Mouse (Mus musculus) layer of hippocampus, adult 9-10 months (tissue): ENCODE results near the gene Prr12.
A peak's percentile ranks its signal among the peaks of the same experiment; 100 is the strongest.
"Not testable (repeated sequence)": the region's sequence is repeated elsewhere in the genome, so short reads cannot be mapped to it uniquely, and the experiment has no call there.

Source experiments
- DNase-seq: peaks from one replicate; pipeline ENCODE4 v3.0.0; 2022; ENCODE audit warnings: low spot score

Prr12 gene

DNA sequence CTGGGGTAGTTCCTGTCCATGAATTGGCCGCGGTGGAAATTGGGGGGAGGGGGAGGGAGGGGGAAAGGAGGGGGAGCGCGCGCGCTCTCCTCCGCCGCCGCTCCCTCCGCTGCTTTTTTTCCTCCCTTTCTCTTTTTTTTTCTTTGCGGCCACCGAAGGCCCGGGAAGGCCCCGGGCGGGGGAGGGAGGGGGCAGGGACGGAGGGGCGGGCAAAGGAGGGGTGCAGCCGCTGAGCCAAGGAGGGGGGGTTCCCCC is at the start of gene Prr12:
Prr12 (minus strand) TSS at position 20 of the 255 bp plus-strand sequence.
- no peak for DNase-seq

DNA sequence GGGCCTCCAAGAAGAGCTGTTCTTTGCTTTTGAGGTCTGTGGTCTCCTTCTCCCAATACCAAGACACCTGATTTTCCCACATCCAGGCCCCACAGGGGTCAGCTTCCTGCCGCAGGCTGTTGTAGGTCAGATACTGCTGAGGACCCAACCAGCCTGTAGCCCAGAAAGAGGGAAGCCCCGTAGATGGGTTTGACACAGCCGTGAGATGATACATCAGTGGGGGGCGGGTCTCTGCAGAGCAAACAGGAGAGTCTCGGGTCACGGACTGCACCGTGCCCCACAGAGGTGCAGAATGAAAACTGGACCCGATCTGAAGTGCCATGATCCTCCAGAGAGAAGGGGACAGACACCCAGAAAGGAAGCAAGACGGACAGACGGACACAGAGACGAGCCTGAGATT is 49.8 kb upstream of the Prr12 start:
- DNase-seq: no peak

DNA sequence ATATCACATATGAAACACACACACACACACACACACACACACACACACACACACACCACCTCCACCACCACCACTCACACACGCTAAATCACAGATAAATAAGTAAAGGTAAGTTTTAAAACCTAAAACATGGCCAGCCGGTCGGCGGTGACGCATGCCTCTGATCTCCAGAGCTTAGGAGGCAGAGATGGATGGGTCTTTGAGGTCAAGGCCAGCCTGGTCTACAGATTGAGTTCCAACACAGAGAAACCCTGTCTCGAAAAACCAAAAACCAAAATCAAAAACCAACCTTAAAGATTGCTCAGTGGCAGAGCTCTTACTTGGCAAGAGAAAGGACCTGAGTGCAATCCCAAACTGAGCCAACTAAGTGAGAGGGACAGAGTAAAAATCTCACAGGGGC is 47.4 kb upstream of the Prr12 start:
- no peak for DNase-seq

DNA sequence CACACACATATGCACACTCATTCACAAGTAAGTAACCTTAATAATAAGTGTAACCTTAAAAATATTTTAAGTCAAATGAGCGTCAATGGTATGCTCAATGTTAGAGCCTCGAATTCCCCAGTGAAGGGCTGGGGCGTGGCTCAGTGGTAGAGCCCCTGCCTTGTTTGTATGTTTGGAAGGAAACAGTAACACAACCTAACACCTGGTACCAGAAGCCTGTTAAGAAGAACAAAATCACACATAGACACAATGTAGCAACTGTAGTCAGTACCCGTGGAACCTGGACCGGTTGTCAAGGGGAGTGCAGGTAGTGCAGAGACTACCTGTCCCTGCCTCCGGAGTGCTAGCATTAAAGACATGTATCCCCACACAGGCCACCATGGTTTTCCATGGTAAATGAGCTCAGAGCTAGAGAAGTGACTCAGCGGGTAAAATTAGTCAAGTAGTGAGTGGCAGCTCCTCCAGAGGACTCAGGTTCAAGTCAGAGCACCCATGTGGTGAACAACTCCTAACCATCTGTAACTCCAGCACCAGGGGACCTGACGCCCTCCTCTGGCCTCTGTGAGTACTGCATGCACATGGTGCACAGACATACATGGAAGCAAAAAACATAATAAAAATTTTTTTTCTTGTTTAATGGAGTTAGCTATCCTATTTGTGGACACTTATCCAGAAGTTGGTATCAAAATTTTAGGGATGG is 46.0 kb upstream of the Prr12 start:
- DNase-seq: no peak

DNA sequence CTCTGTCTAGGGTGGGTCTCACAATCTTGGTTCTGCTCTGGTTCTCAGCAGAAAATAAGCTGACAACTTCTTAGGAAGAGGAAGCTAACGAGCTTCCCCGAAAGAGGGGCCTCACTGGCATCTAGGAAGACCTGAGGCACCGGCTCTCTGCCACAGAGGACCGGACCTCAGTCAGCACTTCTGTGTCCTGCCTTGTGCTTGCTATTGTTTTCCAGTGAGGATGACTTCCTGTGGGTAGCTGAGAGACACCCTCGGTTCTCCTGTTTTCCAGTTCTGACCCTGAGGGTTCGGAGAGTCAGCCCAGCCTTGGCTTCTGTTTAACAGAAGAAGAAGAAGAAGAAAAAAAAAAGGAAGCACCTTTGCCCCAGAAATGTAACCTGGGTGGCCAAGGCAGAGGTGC is 44.8 kb upstream of the Prr12 start:
- DNase-seq: no peak

DNA sequence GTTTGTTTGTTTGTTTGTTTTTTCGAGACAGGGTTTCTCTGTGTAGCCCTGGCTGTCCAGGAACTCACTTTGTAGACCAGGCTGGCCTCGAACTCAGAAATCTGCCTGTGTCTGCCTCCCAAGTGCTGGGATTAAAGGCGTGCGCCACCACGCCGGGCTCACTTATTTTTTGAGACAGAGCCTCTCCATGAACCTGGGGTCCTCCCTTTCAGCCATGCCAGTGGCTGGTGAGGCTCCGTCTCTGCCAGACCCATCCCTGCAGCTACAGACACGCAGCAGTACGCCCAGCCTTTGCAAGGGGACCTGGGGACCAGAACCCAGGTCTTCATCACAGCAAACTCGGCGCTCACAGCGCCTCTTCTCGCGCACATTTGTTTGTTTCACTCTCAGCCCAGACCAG is 43.3 kb upstream of the Prr12 start:
- DNase-seq: not testable (repeated sequence)

DNA sequence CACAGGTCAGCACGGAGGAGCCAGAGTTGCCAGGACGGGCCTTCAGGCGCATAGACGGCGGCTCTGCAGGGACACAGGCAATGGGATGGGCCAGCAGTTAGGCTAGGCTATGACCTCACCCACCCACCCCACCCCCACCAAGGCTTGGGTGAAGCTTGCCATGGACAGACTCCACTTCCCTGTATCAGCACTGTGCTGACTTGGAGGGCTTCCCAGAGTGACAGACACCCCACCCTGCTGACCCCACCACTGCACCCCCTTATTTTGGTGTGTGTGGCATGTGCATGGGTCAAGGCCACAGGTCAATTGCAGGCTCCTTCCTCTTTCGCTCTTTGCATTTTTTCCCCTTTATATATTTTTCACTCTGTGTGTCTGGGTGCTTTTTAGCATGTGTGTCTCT is 42.7 kb upstream of the Prr12 start:
- DNase-seq: no peak

DNA sequence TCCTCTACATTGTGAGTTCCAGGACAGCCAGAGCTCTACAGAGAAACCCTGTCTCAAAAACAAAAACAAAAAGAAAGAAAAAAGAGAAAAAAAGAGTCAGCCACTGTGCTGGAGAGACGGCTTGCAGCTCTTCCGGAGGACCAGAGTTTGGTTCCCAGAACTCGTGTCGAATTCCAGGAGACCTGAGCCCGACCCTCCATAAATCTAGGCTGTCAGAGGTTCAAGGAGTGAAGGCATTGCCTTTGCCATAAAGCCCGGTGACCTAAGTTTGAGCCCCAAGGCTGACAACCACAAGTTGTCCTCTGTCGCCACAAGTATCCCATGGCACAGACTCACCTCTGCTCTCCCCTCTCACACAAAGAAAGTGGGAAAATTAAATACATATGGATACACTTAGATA is 41.4 kb upstream of the Prr12 start:
- DNase-seq: no peak

DNA sequence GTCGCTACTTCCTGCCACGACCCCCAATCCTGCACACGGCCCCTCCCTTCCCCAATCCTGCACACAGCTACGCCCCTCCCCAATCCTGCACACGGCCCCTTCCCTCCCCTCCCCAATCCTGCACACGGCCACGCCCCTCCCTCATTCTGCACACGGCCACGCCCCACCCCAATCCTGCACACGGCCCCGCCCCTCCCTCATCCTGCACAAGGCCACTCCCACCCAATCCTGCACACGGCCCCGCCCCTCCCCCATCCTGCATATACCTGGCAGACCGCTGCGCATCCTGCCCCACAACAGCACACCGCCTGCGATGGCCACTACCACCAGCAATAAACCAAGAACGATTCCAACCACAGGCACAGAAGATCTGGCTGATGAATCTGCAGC is 40.8 kb upstream of the Prr12 start:
- DNase-seq: no peak

DNA sequence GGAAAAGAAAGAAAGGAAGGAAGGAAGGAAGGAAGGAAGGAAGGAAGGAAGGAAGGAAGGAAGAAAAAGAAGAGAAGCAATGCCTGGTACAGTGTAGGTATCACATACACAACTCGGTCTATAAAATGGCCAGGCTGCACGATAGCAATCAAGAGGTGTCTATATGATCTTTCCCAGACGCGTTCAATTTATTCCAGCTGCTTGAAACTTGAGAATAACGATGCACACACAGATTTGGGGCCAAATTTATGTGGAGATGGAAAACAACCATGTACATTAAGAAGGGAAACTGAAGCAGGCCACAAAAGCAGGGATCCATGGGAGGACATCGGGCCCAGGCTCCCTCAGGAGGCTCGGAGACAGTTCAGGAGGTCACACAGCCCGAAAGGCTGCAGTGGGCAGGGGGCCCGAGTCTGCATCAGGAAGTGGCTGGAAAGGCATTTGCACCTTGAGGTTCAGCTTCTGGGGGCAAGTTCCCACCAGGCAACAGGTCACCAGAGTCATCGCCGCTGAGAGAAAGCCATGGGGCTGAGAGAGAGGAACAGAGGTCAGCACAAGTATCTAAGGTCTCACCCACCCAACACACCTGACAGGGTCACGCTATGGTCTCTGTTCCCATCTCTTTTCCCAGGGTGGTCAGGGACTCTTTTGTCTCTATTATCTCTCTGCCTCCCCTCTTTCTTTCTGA is 40.3 kb upstream of the Prr12 start:
- DNase-seq: no peak

DNA sequence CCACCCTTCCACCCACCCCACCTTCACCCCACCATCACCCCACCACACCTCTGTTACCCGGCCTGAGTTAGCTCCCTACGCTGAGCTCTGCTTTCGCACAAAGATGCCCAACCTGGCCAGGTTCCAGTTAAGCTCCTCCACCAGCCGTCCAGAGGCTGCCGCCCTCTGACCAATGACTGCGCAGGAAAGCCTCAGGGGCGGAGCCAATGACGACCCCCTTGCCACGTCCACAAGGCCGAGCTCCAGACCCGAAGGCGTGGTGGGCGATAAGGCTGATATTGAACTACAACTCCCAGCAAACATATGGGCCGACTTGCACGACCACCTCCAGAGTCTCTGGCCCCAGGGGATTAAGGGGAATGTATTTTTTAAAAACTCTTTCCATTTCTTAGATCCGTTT is 39.4 kb upstream of the Prr12 start, which contains the start of gene Rcn3:
Rcn3 (minus strand) TSS at position 174 of the 400 bp plus-strand sequence.
- DNase-seq: no peak

DNA sequence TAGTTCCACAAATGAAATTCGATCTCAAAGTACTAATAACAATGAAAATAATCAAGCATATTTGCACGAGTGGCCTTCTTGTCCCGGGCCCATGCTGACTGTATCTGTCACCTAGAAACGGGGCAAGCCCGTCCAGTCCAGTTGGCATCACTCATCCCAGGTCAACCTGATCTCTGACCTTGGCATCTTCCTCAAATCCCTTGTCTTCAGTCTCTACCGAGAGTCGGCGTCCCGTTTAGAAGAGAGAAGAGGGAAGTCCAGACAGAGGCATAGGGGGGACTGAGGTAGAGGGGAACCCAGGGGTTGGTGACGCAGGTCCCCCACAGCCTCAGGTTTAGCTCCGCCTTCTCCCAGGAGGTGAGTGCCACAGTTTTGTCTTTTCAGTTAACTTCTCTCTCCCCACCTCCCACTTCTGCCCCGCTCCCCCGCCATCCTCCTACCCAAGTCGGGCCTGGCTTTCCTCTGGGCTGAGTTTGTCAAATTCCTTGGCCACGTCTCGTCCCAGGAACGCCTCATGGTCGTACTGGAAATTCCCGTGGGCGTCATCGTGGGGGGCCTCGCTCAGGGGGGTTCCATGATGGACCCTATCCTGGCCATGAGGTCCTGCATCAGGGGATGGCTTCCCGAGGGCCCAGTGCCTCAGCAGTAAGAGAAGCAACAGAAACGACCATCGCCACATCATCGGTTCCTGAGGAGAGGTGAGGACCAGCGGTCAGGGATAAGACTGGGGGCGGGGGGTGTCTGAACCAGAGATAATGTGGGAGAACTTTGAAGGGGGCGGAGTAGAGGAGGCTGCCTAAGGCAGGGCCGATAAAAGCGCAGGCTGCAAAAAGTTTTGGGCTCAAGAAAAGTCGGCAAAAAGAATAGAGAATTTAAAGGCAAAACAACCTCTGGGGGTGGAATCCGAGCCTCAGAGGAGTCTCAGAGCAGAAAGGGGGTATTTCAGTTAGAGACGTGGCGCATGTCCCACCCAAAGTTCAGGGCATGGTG is 38.6 kb upstream of the Prr12 start:
- no peak for DNase-seq

DNA sequence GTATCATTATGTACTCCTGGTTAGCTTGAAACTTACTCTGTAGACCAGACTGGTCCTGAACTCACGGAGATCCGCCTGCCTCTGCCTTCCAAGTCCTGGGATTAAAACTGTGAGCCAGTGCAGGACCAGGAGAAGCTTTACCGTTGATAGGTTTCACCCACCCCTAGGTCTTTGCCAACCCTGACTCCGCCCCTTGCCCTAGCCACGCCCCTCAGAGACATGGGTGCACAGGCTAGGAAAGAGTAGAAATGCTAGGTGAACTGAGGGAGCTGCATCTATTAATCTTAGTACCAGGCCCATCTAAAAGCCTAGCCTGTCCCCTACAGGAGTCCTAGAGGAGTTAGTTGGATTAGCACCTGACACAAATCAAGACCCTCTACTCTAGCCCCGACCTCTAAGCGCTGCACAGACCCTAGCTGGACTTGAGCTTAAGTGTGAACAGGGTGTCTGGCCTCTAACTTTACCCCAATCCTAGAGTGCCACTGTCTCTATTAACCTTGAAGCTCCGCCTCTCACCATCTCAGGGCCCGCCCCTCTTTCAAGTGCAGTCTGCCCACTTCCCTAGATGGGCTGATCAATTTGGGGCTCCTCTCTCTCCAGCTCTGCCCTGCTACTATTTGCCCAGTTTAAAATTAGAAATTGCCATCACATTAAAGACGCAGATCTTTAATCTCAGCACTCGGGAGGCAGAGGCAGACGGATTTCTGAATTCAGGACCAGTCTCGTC is 37.7 kb upstream of the Prr12 start:
- no peak for DNase-seq

DNA sequence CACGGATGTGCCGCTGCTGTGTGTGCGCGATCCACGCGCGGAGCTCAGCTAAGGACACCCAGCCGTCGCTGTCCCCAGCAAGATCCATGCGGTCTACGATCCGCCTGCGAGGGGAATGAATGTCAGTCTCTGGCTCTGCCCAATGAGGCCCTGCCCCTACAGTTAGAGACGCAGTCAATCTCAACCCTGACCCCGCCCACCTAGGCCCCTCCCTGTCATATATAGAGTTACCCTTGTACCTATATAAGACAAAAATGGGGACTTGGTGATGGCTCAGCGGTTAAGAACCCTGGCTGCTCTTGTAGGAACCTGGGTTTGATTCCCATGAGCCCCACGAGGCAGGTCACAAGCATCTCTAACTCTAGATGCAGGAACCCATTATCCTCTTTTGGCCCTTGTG is 35.9 kb upstream of the Prr12 start:
- no peak for DNase-seq

DNA sequence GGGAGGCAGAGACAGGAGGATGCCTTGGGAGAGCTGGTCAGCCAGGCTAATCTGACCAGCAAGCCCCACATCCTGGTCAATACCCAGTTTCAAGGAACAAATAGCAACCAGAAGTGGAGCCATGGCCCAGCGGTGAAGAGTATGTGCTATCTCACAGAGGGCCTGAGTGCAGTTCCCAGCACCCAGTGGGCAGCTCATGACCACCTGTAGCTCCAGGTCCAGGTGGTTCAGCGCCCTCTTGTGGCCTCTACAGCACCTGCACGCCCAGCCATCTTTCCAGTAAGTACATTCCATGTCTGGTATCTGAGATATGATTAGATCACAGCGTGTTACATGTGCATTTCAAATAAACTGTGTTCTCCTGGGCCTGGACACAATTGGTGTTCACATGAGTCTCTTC is 33.4 kb upstream of the Prr12 start:
- DNase-seq: no peak

DNA sequence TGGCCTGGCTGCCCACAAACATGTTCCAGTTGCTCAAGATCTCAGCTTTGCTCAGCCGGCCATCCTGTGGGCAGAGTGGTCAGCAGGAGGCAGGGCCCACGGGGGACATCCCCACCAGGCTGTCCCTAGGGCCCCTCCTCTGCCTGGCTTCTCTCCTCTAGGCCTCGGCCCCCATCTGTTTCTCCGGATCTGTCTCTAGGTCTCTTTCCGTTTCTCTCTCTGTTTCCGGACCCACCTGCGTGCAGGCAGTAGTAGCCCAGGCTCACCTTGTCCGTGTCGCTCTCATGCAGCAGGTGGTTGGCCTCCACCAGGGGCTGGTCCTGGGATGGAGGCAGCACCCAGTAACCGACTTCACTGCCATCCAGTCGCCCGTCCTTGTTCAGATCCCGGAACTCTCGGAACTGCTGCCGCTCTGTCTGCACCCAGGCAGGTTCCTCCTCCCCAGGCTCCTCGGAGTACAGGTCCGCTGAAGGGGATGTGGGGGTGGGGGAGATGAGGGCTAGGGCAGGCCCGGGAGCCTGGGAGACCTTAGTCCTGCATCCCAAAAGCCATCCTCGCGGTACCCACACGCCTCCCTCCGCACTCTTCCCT is 30.7 kb upstream of the Prr12 start:
- no peak for DNase-seq

DNA sequence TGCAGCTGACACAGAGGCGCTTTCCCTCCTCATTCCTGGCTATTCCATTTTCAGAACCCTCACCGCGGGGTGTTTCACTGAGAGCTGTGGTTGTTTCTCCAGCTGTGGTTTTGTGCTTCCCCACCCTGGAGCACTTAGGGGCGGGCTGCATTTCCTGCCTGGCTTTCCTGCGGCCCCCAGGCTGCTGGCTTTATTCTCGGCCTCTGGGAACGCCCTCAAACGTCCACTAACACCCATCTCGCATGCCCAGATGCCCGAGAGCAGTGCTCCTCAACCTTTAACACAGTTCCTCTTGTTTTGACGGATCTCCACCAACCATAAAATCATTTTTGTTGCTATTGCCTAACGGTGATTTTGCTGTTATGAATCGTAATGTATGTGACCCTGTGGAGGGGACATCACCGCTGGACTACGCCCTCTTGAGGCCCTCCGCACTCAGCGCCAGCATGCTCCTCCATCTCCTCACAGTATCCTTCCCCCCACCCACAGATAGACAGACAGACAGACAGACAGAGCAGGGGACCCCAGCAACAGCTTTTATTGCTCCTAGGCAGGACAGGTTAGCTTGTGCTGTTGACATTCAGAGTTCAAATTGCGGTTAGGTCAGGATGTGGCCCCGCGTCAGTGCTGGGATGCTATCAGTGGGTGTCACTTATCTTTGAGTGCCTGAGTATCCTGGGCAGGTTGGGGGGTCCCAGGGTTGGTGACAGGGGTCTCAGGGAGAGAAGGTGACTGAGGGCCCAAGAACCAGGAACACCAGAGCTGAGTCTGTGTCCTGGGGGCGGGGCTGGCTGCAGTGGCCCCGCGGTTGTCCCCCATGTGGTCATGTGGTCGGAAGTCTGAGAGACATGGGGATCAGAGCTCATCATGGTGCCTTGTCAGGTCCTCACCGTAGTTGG is 30.0 kb upstream of the Prr12 start:
- DNase-seq: no peak

DNA sequence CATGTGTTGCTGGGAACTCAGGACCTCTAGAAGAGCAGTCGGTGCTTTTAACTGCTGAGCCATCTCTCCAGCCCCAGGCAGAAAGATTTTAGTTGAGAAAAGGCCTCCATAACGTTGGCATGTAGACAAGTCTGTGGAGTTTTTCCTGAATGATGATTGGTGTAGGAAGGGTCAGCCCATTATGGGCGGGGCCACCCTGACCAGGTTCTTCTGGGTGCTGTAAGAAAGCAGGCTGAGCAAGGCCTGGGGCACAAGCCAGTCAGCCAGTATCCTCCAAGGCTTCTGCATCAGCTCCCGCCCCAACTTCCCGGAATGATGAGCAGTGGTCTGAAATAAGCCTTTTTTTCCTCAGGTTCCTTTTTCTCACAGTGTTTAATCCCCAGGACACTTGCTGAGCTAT is 28.3 kb upstream of the Prr12 start:
- DNase-seq: no peak

DNA sequence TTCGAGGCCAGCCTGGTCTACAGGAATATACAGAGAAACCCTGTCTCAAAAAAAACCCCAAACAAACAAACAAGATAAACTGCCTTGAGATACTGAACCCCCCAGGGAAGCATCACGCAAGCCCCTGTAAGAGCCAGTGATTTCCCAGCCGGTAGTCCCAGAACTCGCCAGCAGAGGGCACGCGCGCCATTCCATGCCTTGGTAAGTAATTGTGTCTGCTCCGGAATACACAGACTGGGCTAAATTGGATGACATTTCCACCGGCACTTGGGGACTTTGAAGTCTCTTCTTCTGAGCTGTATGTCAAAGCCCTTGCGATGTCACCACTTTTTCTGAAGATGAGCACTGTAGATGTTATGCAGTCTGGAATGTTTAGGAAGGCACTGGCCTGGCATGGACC is 27.2 kb upstream of the Prr12 start:
- DNase-seq: peak; percentile 93

DNA sequence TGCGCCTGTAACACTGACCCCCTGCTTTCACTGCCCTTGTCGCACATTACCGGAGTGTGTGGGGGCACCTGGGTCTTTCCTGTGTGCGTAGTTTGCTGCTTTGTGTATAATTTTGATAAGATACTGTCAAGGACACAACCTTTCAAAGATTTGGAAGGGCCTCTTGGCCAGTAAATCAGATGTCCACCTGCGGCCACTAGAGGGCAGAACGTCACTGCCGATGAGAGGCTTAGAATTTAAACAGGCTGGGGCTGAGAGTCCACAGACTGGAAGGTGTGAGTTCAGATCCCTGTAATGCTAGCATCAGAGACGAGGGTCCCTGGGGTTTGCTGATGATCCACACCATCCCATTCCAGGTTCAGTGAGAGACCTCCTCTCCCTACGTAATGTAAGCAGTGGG is 25.8 kb upstream of the Prr12 start:
- no peak for DNase-seq

DNA sequence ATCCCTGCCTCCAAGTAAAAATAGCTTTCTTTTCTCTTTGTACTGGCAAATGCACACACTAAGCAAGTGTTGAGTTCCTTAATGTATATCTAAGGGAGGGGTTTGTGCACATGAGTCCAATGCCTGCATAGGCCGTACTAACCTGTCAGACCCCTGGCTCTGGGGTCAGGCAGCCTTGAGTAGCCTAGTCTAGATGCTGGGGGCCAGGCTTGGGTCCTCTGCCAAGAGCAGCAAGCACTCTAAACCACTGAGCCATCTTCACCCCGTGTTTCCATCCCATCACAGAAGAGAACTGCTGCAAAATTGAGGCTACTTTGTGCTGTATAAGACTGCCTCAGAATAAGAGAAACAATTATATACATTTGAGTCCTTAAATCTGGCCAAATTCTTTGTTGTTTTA is 25.1 kb upstream of the Prr12 start:
- no peak for DNase-seq
